Mouse (Mus musculus) adrenal gland (tissue): Measurements from ENCODE around the gene Zfp169.
"Not testable (repeated sequence)": the region's sequence is repeated elsewhere in the genome, so short reads cannot be mapped to it uniquely, and the experiment has no call there.

ENCODE experiments used
- intact Hi-C: fragments of 180-260 bp; cut with DNase I; formaldehyde crosslinking; loops from one replicate; pipeline ENCODE4 v1.15.1; 2025
- microRNA-seq, 2 experiments: library from miRNA; unstranded; fragments of <30 nt; microRNA quantifications; one replicate each; pipeline ENCODE4; 2019

The Zfp169 gene

DNA sequence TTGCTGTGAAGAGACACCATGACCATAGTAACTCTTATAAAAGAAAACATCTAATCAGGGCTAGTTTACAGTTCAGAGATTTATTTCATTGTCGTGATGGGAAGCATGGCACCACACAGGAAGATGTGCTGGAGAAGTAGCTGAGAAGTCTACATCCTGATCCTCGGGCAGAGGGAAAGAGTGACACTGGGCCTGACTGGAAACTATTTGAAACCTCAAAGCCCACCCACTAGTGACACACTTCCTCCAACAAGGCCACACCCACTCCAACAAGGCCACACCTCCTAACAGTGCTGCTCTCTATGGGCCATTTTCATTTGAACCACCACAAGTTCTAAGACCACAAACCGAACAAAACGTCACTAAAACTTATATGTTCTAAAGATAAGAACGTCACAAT, 12.5 kb upstream of the Zfp169 start:
- intact Hi-C loops: loop anchor here (2.0 kb wide), 1 partner anchor 111 kb away; no protein-coding TSS in a partner anchor

DNA sequence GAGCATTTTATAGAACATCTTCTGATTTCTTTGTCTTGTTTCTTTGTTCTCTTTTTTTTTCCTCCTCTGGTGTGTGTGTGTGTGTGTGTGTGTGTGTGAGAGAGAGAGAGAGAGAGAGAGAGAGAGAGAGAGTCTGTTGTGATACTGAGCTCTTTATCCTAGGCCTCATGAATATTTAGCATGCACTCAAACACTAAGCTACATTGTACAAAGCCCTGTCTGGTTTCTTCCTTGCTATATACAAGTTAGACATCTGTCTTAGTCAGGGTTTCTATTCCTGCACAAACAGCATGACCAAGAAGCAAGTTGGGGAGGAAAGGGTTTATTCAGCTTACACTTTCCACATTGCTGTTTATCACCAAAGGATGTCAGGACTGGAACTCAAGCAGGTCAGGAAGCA, 5.9 kb upstream of the Zfp169 start:
- intact Hi-C loops: not testable (repeated sequence)

DNA sequence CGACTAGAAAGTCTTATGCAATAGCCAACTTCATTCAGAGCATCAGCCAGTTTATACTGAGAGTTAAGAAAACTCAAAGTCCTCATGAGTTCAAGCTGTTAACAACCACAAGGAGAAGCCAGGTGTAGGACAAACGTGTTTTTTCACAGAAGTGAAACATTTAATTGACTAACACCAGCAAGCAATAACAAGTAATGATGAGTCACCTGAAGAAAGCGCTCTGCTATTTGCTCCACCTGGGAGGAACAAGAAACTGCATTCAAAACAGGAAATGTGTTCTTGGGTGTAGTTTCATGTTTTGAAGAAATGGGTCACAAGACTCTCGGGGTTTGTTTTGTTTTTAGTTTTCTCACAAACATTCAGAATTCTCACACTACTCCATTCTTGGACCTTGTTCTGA, 2.6 kb upstream of the Zfp169 start:
- intact Hi-C loops: no loop called here

DNA sequence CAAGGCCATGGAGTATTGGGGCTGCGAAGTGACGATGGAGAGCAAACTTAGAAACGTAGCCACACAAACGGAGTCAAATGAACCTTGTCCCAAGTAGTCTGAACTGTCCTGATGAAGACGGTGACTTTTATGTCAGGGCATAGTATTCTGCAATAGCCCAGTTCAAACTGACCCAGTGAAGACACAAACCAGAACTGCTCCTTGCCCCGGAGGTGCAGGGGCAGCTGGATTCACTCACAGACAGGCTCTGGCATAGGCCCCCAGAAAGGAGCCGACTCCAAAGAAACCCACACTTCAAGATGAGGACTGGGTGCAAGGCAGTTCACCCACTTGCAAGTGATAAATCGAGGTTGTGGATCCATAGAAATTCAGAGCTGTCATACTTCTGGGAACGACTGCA, 4.6 kb downstream of the Zfp169 start:
- intact Hi-C loops: no loop called here

DNA sequence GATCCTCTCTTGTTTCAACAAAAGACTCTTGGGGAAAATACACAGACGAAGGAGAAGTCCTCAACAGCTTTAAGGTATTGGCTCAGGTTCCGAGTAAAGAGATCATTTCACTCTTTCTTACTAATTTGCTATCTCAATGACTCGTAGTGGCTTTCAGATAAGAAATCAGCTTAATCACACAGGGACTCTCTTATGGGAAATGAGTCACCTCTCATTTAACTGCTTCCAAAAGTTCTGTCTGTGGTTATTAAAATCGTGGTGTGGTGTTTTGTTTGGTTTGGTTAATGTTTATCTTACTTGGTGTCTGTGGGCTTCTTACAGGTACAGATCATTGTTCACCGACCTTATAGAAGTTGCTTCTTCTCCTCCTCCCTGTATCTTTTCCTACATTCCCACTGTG, 10.8 kb downstream of the Zfp169 start:
- intact Hi-C loops: no loop called here

DNA sequence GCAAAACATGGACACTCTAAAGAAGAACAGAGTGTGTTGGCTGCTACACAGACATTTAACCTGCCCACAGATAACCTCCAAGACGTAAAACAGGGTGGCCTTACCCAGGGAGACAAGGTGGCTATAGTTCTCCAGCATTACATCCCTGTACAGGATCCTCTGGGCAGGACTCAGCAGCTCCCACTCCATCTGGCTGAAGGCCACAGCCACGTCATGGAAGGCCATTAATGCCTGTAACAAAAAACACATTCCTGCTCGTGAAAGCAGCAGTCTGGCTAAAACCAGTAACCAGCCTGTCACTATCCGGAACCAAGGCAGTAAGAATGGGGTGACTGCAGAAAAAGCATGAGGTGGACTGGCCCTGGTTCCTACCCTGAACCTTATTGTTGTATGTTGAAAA, 14.6 kb downstream of the Zfp169 start:
- intact Hi-C loops: no loop called here

DNA sequence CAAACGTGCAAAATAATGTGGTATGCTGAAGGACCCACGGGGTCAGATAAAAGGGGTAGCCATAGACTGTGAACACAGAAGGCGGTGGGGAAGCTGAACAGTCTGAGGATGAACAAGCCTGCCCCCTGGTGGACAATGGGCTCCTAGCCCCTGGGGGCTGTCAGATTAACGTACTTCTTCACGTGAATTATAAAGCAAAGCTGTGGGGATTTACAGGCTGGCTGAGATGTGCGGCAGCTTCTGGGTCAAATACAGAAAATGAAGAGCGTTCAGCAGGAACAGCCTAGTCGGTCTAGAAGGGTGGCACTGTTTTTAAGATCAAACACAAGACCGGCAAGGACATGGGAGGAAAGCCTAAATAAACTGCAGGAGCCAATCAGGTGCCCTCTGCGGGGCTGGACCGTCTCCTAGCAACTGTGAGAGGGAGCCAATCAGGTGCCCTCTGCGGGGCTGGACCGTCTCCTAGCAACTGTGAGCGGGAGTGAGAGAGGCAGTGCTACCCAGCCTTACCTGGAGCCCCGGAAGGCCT, 15.5 kb downstream of the Zfp169 start:
- intact Hi-C loops: no loop called here

DNA sequence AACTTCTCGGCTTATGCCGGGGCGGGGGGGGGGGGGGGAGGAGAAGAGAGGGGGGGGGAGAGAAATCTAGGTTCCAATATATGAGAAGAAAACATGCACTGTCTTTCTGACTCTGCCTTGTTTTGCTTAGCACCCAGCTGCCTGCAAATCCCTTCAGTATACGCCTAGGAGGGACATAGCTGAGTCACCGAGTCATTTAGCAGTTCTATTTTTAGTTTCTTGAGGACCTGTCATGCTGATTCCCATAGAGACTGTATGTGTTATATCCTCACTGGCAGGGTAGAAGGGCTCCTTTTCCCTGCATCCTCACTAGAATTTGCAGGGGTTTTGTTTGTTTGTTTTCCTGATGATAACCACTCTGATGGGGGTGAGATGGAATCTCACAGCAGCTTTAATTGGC, 20.1 kb downstream of the Zfp169 start:
- intact Hi-C loops: no loop called here

DNA sequence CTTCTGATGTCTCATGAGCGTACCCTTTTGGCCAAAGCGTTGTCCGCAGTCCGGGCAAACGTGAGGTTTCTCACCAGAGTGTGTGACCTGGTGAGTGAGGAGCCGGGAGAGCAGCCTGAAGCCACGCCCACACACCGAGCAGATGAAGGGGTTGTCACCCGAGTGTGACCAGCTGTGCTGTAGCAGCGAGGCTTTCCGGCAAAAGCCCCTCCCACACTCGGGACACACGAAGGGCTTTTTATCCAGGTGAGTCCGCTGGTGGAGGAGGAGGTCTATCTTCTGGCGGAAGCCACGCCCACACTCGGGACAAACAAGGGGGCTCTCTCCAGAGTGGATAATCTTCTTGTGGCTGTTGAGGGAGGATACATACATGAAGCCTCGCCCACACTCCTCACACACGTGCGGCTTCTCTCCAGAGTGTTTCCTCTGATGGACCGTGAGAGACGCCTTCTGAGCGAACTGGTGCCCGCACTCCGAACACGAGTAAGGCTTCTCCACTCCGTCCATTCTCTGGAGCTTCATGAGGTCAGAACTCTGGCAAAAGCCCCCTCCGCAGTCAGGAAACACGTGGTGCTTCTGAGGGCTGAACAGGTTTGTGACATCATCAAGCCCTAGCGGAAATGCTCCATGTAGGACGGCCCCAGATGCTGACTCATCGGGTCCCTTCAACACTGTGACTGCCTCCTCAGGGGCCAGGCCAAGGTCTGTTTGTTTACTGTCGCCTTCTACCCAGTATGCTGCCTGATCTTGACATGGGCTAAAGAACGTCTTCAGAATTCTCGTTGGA, 22.7 kb downstream of the Zfp169 start:
- intact Hi-C loops: no loop called here

DNA sequence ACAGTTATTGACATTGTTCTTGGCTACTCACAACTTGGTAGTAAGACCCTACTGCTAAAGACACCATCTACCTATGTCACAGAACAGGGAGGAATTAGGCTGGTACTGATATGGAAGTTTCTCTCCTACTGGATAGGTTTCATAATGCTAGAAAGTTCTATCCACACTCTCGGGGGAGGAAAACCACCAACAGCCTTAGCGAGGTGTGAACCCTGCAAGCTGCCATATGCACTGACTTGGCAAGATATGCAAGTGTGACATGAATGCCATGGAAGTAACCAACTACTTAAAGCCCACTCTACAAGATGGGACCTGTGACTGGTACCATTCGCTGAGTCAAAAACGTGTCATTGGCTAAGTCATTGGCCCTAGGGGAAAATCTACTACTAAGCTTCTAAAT, 29.6 kb downstream of the Zfp169 start:
- intact Hi-C loops: no loop called here

DNA sequence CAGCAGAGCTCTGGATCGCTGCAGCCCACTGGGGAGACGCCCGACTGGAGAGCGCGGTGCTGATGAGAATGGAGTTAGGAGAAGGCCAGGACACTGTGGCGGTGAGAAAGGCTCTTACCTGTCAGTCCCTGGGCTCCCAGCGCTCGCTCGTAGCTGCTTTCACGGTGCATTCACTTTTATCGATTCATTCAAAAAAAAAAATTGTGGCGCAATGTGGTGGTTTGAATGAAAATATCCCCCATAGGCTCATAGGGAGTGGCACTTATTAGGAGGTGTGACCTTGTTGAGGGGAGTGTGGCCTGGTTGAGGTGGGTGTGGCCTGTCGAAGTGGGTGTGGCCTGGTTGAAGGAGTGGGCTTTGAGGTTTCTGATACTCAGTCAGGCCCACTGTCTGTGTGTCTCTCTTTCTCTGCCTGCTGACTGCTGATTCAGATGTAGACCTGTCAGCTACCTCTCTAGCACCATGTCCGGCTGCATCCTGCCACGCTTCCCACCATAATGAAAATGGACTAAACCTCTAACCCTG, 44.5 kb downstream of the Zfp169 start:
- intact Hi-C loops: loop anchor here (10.0 kb wide), 2 partner anchors 194 to 634 kb away; no protein-coding TSS in a partner anchor

DNA sequence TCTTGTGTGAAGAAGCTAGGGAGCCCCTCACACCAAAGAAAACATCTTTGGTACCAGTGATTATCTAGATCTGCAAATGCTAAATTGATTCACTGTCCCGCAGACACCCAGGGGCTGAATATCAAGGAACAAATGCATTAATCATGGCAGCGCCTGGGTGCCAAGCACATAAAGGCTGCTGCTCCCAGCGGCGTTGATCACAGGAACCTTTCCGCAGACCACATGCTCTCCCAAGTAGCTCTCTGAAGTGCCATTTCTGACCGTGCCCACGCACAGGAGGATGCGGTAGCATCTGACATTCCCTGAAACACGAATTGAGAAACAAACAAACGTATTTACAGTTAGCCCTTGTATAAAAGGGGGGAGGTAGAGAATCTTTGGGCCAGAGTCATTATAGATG, 47.1 kb downstream of the Zfp169 start:
- intact Hi-C loops: loop anchor here (10.0 kb wide), 2 partner anchors 191 to 631 kb away; no protein-coding TSS in a partner anchor

DNA sequence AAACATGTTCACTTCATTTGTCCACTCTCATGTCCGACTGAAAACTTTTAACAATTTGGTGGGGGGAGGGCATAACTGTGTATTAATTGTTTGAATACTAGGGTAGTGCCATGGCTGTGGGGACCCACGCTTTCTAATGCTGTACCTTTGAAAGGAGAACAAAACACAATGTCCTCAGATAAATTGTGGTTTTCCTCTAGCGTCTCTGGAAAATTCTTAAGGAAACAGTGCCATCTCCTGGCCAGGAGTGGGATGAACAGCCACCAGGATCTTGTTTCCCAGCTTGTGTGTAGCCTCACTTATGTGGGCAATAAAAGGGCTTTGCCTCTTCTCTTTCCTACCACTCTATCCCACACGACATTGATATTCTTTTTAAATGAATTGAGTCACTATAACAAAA, 49.1 kb downstream of the Zfp169 start:
- intact Hi-C loops: loop anchor here (5.0 to 10.0 kb wide), 5 partner anchors 189 to 1162 kb away; no protein-coding TSS in a partner anchor

DNA sequence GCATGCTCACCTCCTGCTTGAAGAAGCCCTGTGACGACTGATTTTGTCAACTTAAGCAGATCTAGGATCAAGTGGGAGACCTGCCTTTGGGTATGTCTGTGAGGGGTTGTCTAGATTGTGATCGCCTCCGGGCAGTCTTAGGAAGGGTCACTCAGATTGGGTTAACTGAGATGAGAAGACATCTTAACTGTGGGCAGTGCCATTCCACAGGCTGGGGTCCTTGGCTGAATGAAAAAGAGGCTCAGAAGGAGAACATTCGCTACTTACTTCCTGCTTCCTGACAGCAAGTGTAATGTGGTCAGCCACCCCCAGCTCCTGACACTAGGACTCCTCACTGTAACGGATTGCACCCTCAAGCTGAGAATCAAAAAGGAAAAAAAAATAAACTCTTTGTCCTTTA, 54.0 kb downstream of the Zfp169 start:
- intact Hi-C loops: no loop called here

DNA sequence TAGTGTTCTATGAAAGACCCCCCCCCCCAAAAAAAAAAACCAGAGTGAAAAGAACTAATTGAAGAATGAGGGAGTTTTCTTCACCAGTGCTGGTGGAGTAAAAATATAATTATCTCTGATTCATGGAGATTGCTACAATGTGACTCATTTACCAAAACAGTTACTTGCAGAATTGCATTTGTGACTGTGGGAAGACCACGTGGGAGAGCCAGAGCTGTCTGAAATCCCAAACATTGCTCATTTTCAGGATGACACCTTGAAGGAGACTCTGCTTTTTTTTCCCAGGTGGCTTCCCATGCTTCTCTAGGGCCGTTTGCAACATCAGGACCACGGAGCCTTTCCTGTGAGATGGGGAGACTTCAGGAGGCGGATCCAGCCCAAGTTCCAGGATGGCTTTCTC, 65.1 kb downstream of the Zfp169 start:
- intact Hi-C loops: no loop called here

DNA sequence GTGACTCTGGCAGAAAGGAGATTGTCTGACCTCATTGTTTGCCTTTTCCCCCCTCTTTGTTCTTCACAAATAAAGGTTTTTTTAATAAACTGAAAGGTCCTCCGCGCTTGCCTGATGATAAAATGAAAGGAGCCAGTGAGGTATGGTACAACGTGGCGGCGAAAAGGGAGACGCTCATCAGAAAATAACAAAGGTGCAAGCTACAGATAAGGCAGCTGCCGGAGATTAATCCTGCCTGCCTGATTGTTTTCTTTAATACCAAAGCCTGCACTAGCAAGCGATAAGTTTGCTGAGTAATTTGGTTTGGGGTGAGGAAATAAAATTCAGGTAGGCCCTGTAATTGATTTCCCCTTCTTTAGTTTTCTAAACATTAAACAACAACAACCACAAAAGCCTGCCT, 69.3 kb downstream of the Zfp169 start:
- intact Hi-C loops: no loop called here

DNA sequence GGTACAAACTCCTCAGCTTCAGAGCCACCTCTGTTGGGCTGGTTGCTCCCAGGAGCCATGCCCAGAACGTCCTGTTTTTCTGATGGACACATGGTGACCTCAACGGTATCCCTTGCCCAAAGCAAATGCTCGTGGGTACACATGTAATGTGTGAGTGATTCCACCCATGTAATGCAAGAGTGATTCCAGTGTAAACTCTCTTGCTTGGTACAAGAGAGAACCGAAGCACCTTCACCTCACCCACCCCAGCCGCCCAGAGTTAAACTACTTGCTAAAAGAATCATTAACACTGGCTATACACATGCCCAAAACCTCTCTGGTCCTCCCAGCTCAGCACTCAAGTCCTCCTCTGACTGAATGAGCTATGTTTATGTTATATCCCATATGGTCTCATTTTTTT, 74.9 kb downstream of the Zfp169 start:
- intact Hi-C loops: no loop called here

Small RNAs within 50 kb of the gene (microRNA-seq; reads per million reads assigned to microRNA genes)
- 0 reads per million in 2 experiments for gene Gm24111
- 612 to 651 reads per million in 2 experiments for gene Mirlet7a-1
- 35,832 to 52,021 reads per million in 2 experiments for gene Mirlet7d
- gene Mirlet7f-1: 0 reads per million in 2 experiments
